In the genomic region with DNA sequence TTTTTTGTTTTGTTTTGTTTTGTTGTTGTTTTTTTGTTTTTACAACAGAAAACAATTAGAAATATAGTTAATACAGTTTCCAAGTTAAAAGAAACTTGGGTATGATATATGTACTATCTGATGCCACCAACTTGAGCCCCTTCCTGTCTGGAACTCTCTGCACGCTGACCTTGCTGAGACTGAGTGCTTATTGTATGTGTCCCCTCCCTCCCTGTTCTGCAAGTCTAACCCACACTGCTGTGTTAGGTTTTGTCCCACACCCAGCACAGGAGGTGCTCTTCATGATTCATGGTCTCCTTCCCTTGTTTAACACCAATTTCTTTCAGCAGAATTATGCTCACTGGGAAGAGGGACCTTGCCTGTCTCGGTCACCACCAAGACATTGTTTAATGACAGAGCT, we compare ENCODE assay signal across 19 mouse cellular contexts.
"Had no signal": no experiment of that assay in that cellular context is flagged by ENCODE, and none has a peak within 500 bp of the region (broad histone marks: within the 10 kb centered on the region; RNA-seq: fewer than 3 reads in every experiment).

No protein-coding gene starts in this region.

- H3K4me2 ChIP-seq: liver, embryonic 12.5 days; midbrain, embryonic 13.5 days; neural tube, embryonic 13.5 days; neural tube, embryonic 15.5 days had no signal

- H3K27me3 ChIP-seq: liver, embryonic 12.5 days; midbrain, embryonic 13.5 days; neural tube, embryonic 13.5 days; neural tube, embryonic 15.5 days had no signal

- H3K9ac ChIP-seq: liver, embryonic 12.5 days; liver, embryonic 14.5 days; midbrain, embryonic 13.5 days; neural tube, embryonic 13.5 days; neural tube, embryonic 15.5 days had no signal

- H3K4me3 ChIP-seq: liver, embryonic 12.5 days; midbrain, embryonic 10.5 days; midbrain, embryonic 13.5 days; myocyte; neural tube, embryonic 13.5 days; neural tube, embryonic 15.5 days had no signal

- DNase-seq: lung, adult 2 months; lung, postnatal 10 days; lung, postnatal 4 days; retina, postnatal 1 day; right cerebral cortex, adult 18-20 months; right cerebral cortex, postnatal 25 days; right cerebral cortex, postnatal 4 days; spleen, adult 18-20 months; thymus, adult 18-20 months; thymus, postnatal 14 days; thymus, postnatal 36 days had no signal

- H3K27ac ChIP-seq: liver, embryonic 12.5 days; liver, embryonic 14.5 days; midbrain, embryonic 10.5 days; midbrain, embryonic 13.5 days; neural tube, embryonic 13.5 days; neural tube, embryonic 15.5 days had no signal

- H3K36me3 ChIP-seq: liver, embryonic 12.5 days; midbrain, embryonic 10.5 days; midbrain, embryonic 13.5 days; neural tube, embryonic 13.5 days; neural tube, embryonic 15.5 days had no signal

- H3K9me3 ChIP-seq: liver, embryonic 12.5 days; neural tube, embryonic 15.5 days had no signal

- ATAC-seq: liver, embryonic 12.5 days; midbrain, embryonic 13.5 days; midbrain, embryonic 16.5 days had no signal

- H3K4me1 ChIP-seq: liver, embryonic 12.5 days; midbrain, embryonic 10.5 days; midbrain, embryonic 13.5 days; neural tube, embryonic 13.5 days; neural tube, embryonic 15.5 days had no signal
